Mouse (Mus musculus): ENCODE measurements at regions not wholly inside any gene's neighbourhood (a gene's known extent, or its start where the extent isn't known, plus 50 kb on each side); places are given as distances from the start of the nearest gene placed in this dataset.

DNA sequence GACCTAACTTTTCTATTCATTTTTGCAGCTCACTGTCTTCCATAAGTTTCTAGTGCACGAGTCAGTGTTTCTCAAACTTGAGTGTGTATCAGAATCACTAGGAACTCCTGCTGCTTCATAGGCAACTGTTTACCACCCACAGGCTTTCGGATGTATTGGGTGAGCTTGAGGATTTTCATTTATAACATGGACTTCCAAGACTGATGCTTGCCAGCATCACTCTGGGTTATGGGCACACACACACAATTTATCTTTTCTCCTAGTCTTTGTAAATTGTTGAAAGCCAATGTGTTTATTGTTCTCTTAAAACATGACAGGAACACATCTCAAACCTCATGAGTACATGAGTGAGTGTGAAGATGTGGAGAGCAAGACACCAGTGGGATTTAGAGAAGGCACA, 137.0 kb upstream of the Ghitm start:
- TF ChIP-seq HCFC1 (IDR thresholded peaks at IDR 0.05; ENCODE audit: borderline replicate concordance, insufficient read depth, low read length) (no peak), CHD2 (IDR thresholded peaks at IDR 0.05; ENCODE audit: low read depth, low read length) (no peak), ZC3H11A (IDR thresholded peaks at IDR 0.05; ENCODE audit: borderline replicate concordance, low read depth, low read length) (no peak), MAFK (IDR thresholded peaks at IDR 0.05; ENCODE audit: insufficient read depth, low read depth, low read length) (no peak)

Measured in ES-E14 (cell line).